Mouse (Mus musculus) layer of hippocampus, adult 8-10 months (tissue): ENCODE data around the gene Slc7a8. TPM values are rescaled to one million over a fixed set of nuclear protein-coding genes. Genes with fewer than 3 reads are reported as not detected.
"Not testable (repeated sequence)": the region's sequence is repeated elsewhere in the genome, so short reads cannot be mapped to it uniquely, and the experiment has no call there.

Source experiments
- DNase-seq, 2 experiments: peaks; one replicate each; pipeline ENCODE4 v3.0.0; 2022; ENCODE audit warnings: low spot score in 2 of 2
- total RNA-seq, 4 experiments: library from RNA; stranded (reverse); gene quantifications; 2 replicates each; pipeline ENCODE4 v1.2.4; 2022

Slc7a8 gene
- total RNA-seq, 4 experiments from 2014 or later: 49.8 to 67.2 (median 58.5) TPM

- DNase-seq: peak in 1 of 2 experiments; percentile 54
These were observed 723 bp downstream of the Slc7a8 start for GRCm38 (mm10) chr14:54780836-54781609.

- no peak for DNase-seq
These were observed 1.7 kb downstream of the Slc7a8 start for GRCm38 (mm10) chr14:54780084-54780483.

GRCm38 (mm10) chr14:54777893-54778292 is 3.9 kb downstream of the Slc7a8 start:
- no peak for DNase-seq

- no peak for DNase-seq
These were observed 5.0 kb downstream of the Slc7a8 start for GRCm38 (mm10) chr14:54776768-54777167.

- DNase-seq: no peak
These were observed 6.2 kb downstream of the Slc7a8 start for GRCm38 (mm10) chr14:54775534-54776041.

- peak; percentile 73 to 82 for DNase-seq
These were observed 9.4 kb downstream of the Slc7a8 start for GRCm38 (mm10) chr14:54772333-54772856.

GRCm38 (mm10) chr14:54770373-54770772 is 11.4 kb downstream of the Slc7a8 start:
- DNase-seq: no peak

GRCm38 (mm10) chr14:54769068-54769425 is 12.7 kb downstream of the Slc7a8 start:
- DNase-seq: no peak

- DNase-seq: no peak
These were observed 13.3 kb downstream of the Slc7a8 start for GRCm38 (mm10) chr14:54768314-54769067.

- not testable (repeated sequence) for DNase-seq
These were observed 14.8 kb downstream of the Slc7a8 start for GRCm38 (mm10) chr14:54766937-54767336.

- DNase-seq: no peak
These were observed 25.4 kb downstream of the Slc7a8 start for GRCm38 (mm10) chr14:54756382-54756781.

GRCm38 (mm10) chr14:54754602-54755018 is 27.1 kb downstream of the Slc7a8 start:
- DNase-seq: no peak

- DNase-seq: no peak
These were observed 27.7 kb downstream of the Slc7a8 start for GRCm38 (mm10) chr14:54753986-54754601.

- no peak for DNase-seq
These were observed 28.8 kb downstream of the Slc7a8 start for GRCm38 (mm10) chr14:54752938-54753337.

GRCm38 (mm10) chr14:54751768-54752167 is 30.0 kb downstream of the Slc7a8 start:
- no peak for DNase-seq

- DNase-seq: no peak
These were observed 32.5 kb downstream of the Slc7a8 start for GRCm38 (mm10) chr14:54749238-54749637.

- no peak for DNase-seq
These were observed 33.5 kb downstream of the Slc7a8 start for GRCm38 (mm10) chr14:54747942-54748917.

GRCm38 (mm10) chr14:54746038-54746437 is 35.7 kb downstream of the Slc7a8 start:
- DNase-seq: no peak

- no peak for DNase-seq
These were observed 37.3 kb downstream of the Slc7a8 start for GRCm38 (mm10) chr14:54744473-54744872.

GRCm38 (mm10) chr14:54742375-54742774 is 39.4 kb downstream of the Slc7a8 start:
- no peak for DNase-seq
